ENCODE assay signal across 12 mouse cellular contexts in genomic region chr3:103153761-103154160, GRCm38 (mm10). TPM values are rescaled to one million over a fixed set of nuclear protein-coding genes. Genes with fewer than 3 reads are reported as not detected.
DNase-seq lines count a peak whose midpoint lies in the region; ATAC-seq and TF ChIP-seq lines count a peak whose summit lies in the region.
"Had no signal": no experiment of that assay in that cellular context is flagged by ENCODE, and none has a peak within 500 bp of the region (broad histone marks: within the 10 kb centered on the region; RNA-seq: fewer than 3 reads in every experiment).

No protein-coding gene starts in this region.

- H3K9me3 ChIP-seq in liver, embryonic 12.5 days (replicated peaks) = no peaks in the 10 kb centered on the region
- H3K9me3 ChIP-seq in MEL (replicated peaks; ENCODE audit: insufficient read depth, low read length) = no peaks in the 10 kb centered on the region
- no peaks in the 10 kb centered on the region for H3K9me3 ChIP-seq in forebrain, embryonic 14.5 days (replicated peaks; ENCODE audit: control insufficient read depth, low read length)
- H3K9me3 ChIP-seq: embryonic facial prominence, embryonic 10.5 days had no signal

- no peaks in the 10 kb centered on the region for H3K36me3 ChIP-seq in liver, adult 2 months (ENCODE audit: control insufficient read depth, insufficient read depth, low read length)
- peaks cover 96% of the 10 kb centered on the region for H3K36me3 ChIP-seq in liver, embryonic 12.5 days
- H3K36me3 ChIP-seq in MEL (ENCODE audit: control insufficient read depth in 1 of 2, insufficient read depth in 2 of 2, low read length in 2 of 2) = peaks cover 0 to 4% of the 10 kb centered on the region in 2 experiments; a peak in 1 of 4 replicates
- H3K36me3 ChIP-seq in forebrain, embryonic 14.5 days (ENCODE audit: control insufficient read depth, insufficient read depth, low read length) = no peaks in the 10 kb centered on the region
- H3K36me3 ChIP-seq: embryonic facial prominence, embryonic 10.5 days had no signal

- DNase-seq in CD4-positive, CD25-positive, alpha-beta regulatory T cell, adult 2 months (ENCODE audit: low read depth, low spot score) = peak; percentile 21
- no peak for DNase-seq in liver, adult 2 months (ENCODE audit: extremely low read depth, low read depth, low spot score)
- DNase-seq in MEL (ENCODE audit: low read depth, low spot score) = peak; percentile 48
- no peak for DNase-seq in cerebellum, adult 11 months
- DNase-seq in forebrain, embryonic 14.5 days (ENCODE audit: low spot score) = no peak
- DNase-seq: spleen, adult 18-20 months; thymus, postnatal 25 days had no signal

- no peaks in the 10 kb centered on the region for H3K27me3 ChIP-seq in liver, adult 2 months (ENCODE audit: control insufficient read depth, insufficient read depth, low read length)
- H3K27me3 ChIP-seq in liver, embryonic 12.5 days (replicated peaks) = no peaks in the 10 kb centered on the region
- no peaks in the 10 kb centered on the region for H3K27me3 ChIP-seq in MEL (ENCODE audit: control insufficient read depth in 1 of 2, insufficient read depth in 2 of 2, low read length in 2 of 2)
- no peaks in the 10 kb centered on the region for H3K27me3 ChIP-seq in forebrain, embryonic 14.5 days (replicated peaks; ENCODE audit: control insufficient read depth, insufficient read depth, low read length)

- no peak overlapping the region for H3K9ac ChIP-seq in liver, adult 2 months (ENCODE audit: low read depth, low read length)
- no peak overlapping the region for H3K9ac ChIP-seq in liver, embryonic 12.5 days
- H3K9ac ChIP-seq in MEL (ENCODE audit: control insufficient read depth, low read depth, low read length, poor library complexity, severe bottlenecking) = no peak overlapping the region
- no peak overlapping the region for H3K9ac ChIP-seq in forebrain, embryonic 14.5 days (ENCODE audit: low read length)

- H3K79me2 ChIP-seq in liver, adult 2 months (ENCODE audit: control insufficient read depth, insufficient read depth, low read length) = no peaks in the 10 kb centered on the region
- no peaks in the 10 kb centered on the region for H3K79me2 ChIP-seq in MEL (ENCODE audit: control insufficient read depth, insufficient read depth, low read length, poor library complexity)

- no peak overlapping the region for H3K27ac ChIP-seq in liver, adult 2 months (replicated peaks; ENCODE audit: insufficient read depth, low read depth, low read length)
- no peak overlapping the region for H3K27ac ChIP-seq in liver, embryonic 12.5 days
- no peak overlapping the region for H3K27ac ChIP-seq in MEL (ENCODE audit: control insufficient read depth, low read depth, low read length)
- no peak overlapping the region for H3K27ac ChIP-seq in forebrain, embryonic 14.5 days (ENCODE audit: low read depth, low read length)
- H3K27ac ChIP-seq: embryonic facial prominence, embryonic 10.5 days had no signal

- no peak overlapping the region for H3K4me3 ChIP-seq in liver, adult 2 months (ENCODE audit: insufficient read depth, low read depth, low read length)
- no peak overlapping the region for H3K4me3 ChIP-seq in liver, embryonic 12.5 days
- no peak overlapping the region for H3K4me3 ChIP-seq in MEL (ENCODE audit: control insufficient read depth in 1 of 2, insufficient read depth in 1 of 2, low read depth in 2 of 2, low read length in 2 of 2)
- H3K4me3 ChIP-seq in forebrain, embryonic 14.5 days (ENCODE audit: low read depth, low read length) = no peak overlapping the region
- H3K4me3 ChIP-seq: embryonic facial prominence, embryonic 10.5 days had no signal

- peak; percentile 37; the same call in 1 of the 2 replicates for TF ChIP-seq CTCF in liver, adult 2 months (IDR thresholded peaks at IDR 0.05; ENCODE audit: low read depth, low read length)
- peak; percentile 68 to 76 (median 71) for TF ChIP-seq CTCF in MEL (IDR thresholded peaks at IDR 0.05 in 2 of 3, conservative IDR thresholded peaks at IDR 0.05 in 1 of 3; ENCODE audit: control insufficient read depth in 1 of 3, insufficient read depth in 1 of 3, low read depth in 2 of 3, low read length in 3 of 3, poor library complexity in 1 of 3, severe bottlenecking in 1 of 3)

- peak; percentile 71 for TF ChIP-seq RAD21 in MEL (IDR thresholded peaks at IDR 0.05; ENCODE audit: low read depth, low read length)

- no peak for ATAC-seq in CD4-positive, CD25-positive, alpha-beta regulatory T cell, adult 4 months
- no peak for ATAC-seq in liver, embryonic 12.5 days
- ATAC-seq in hematopoietic stem cell, adult 5-6 weeks (replicated peaks in 1 of 2; ENCODE audit: insufficient read depth in 1 of 2, low FRiP score in 2 of 2, low TSS enrichment in 1 of 2, low read depth in 1 of 2, poor library complexity in 2 of 2, severe bottlenecking in 2 of 2) = peak; percentile 32 to 49; a peak in 2 of 4 replicates
- no peak for ATAC-seq in forebrain, embryonic 14.5 days
- ATAC-seq: activated CD4-positive, CD25-positive, alpha-beta regulatory T cell, adult 4 months had no signal

- TF ChIP-seq EP300 in MEL (IDR thresholded peaks at IDR 0.05; ENCODE audit: low read depth in 1 of 2, low read length in 2 of 2) = no peak

- no peak for TF ChIP-seq POLR2A in liver, adult 2 months (IDR thresholded peaks at IDR 0.05; ENCODE audit: extremely low read depth, insufficient read depth, low read length)
- TF ChIP-seq POLR2A in MEL (IDR thresholded peaks at IDR 0.05; ENCODE audit: control insufficient read depth in 1 of 2, insufficient read depth in 1 of 2, low read depth in 1 of 2, low read length in 2 of 2, poor library complexity in 1 of 2) = no peak

- H3K4me2 ChIP-seq in liver, embryonic 12.5 days = no peak overlapping the region
- H3K4me2 ChIP-seq in forebrain, embryonic 14.5 days (ENCODE audit: low read length) = no peak overlapping the region

- no peaks in the 10 kb centered on the region for H3K4me1 ChIP-seq in liver, adult 2 months (ENCODE audit: control insufficient read depth, insufficient read depth, low read length)
- H3K4me1 ChIP-seq in liver, embryonic 12.5 days = peaks cover 2% of the 10 kb centered on the region
- no peaks in the 10 kb centered on the region for H3K4me1 ChIP-seq in MEL (ENCODE audit: control insufficient read depth in 1 of 2, insufficient read depth in 2 of 2, low read length in 2 of 2)
- no peaks in the 10 kb centered on the region for H3K4me1 ChIP-seq in forebrain, embryonic 14.5 days (ENCODE audit: control insufficient read depth, insufficient read depth, low read length)
- H3K4me1 ChIP-seq: embryonic facial prominence, embryonic 10.5 days had no signal

TF ChIP-seq in MEL, 35 proteins besides CTCF, POLR2A, EP300 and RAD21:
- TF ChIP-seq ZC3H11A (IDR thresholded peaks at IDR 0.05; ENCODE audit: low read depth, low read length) = peak; percentile 51; the same call in 1 of the 2 replicates
- TF ChIP-seq POLR2AphosphoS2 (IDR thresholded peaks at IDR 0.05; ENCODE audit: low read length) = no peak
- peak; percentile 63 for TF ChIP-seq SMC3 (IDR thresholded peaks at IDR 0.05; ENCODE audit: low read depth, low read length)

RNA-seq across cellular contexts. Expression of gene Bcas2, which starts 17.7 kb away (rescaled TPM):
- polyA plus RNA-seq in CD4-positive, CD25-positive, alpha-beta regulatory T cell, adult 4 months (2017; shearing (Covaris generic)) = 100 to 1,000 TPM; 129 to 131 TPM
- total RNA-seq in liver, adult 2 months (2014; rRNA removed) = 28.3 and 28.7 TPM in 2 replicates
- 13.4 and 15.9 TPM in 2 replicates for polyA plus RNA-seq in liver, adult 2 months (2012; rRNA removed)
- 235 and 237 TPM in 2 replicates for polyA plus RNA-seq in liver, embryonic 12.5 days (2016; fragmentation: Nextera tagmentation; extraction: Ambion mirVana)
- total RNA-seq in MEL (2012; rRNA removed) = 115 and 117 TPM in 2 replicates
- polyA plus RNA-seq in MEL (2012; ENCODE audit: insufficient read depth in 1 of 2, insufficient read length in 2 of 2, low read depth in 1 of 2, low replicate concordance in 2 of 2, missing spikeins in 1 of 2) = 100 to 1,000 TPM in 1 of 2 experiments, not detected in 1; 166 TPM
- total RNA-seq in hematopoietic stem cell, adult 5-6 weeks (2017) = 169 and 219 TPM in 2 replicates
- polyA plus RNA-seq in forebrain, embryonic 14.5 days (2014; fragmentation: Nextera tagmentation; extraction: Ambion mirVana) = 196 and 221 TPM in 2 replicates

RNA-seq across cellular contexts. Expression of gene Dennd2c, which starts 51.4 kb away (rescaled TPM):
- 1 to 10 TPM; 1.4 to 1.6 TPM for polyA plus RNA-seq in CD4-positive, CD25-positive, alpha-beta regulatory T cell, adult 4 months (2017; shearing (Covaris generic))
- total RNA-seq in liver, adult 2 months (2014; rRNA removed) = 0.47 and 0.55 TPM in 2 replicates
- 0.07 and 0.09 TPM in 2 replicates for polyA plus RNA-seq in liver, adult 2 months (2012; rRNA removed)
- polyA plus RNA-seq in liver, embryonic 12.5 days (2016; fragmentation: Nextera tagmentation; extraction: Ambion mirVana) = 13.0 and 13.1 TPM in 2 replicates
- total RNA-seq in MEL (2012; rRNA removed) = 5.0 and 5.2 TPM in 2 replicates
- 1 to 10 TPM in 1 of 2 experiments, not detected in 1; 8.0 TPM for polyA plus RNA-seq in MEL (2012; ENCODE audit: insufficient read depth in 1 of 2, insufficient read length in 2 of 2, low read depth in 1 of 2, low replicate concordance in 2 of 2, missing spikeins in 1 of 2)
- total RNA-seq in hematopoietic stem cell, adult 5-6 weeks (2017) = 1.6 and 1.8 TPM in 2 replicates
- 0.66 and 0.88 TPM in 2 replicates for polyA plus RNA-seq in forebrain, embryonic 14.5 days (2014; fragmentation: Nextera tagmentation; extraction: Ambion mirVana)

Comparison
In these comparisons a context has a peak if more than half of its experiments do, and no peak if none do; other contexts are left out.
1. DNase-seq: peak in CD4-positive, CD25-positive, alpha-beta regulatory T cell, adult 2 months (single experiment) and MEL (single experiment); none in liver, adult 2 months (single experiment), cerebellum, adult 11 months (single experiment) and forebrain, embryonic 14.5 days (single experiment).
2. ATAC-seq: peak in hematopoietic stem cell, adult 5-6 weeks (2 of 2); none in CD4-positive, CD25-positive, alpha-beta regulatory T cell, adult 4 months (single experiment), liver, embryonic 12.5 days (single experiment) and forebrain, embryonic 14.5 days (single experiment).